Mouse (Mus musculus): ENCODE data around the gene Iqschfp. TPM values are rescaled to one million over a fixed set of nuclear protein-coding genes. Genes with fewer than 3 reads are reported as not detected.

Iqschfp gene
- total RNA-seq, 2 experiments from 2014 or later, result not detected

GRCm38 (mm10) chr3:67961934-67962639, 70.1 kb downstream of the Iqschfp start:
- Histone ChIP-seq H3K27ac (no peak overlapping the region), H3K4me3 (no peak overlapping the region)
- intact Hi-C loops (cut with DNase I), result no loop called here
- TF ChIP-seq CTCF (IDR thresholded peaks at IDR 0.05), result no peak
- no peak for DNase-seq

- no peak for DNase-seq
- no peak for TF ChIP-seq CTCF (IDR thresholded peaks at IDR 0.05)
- Histone ChIP-seq H3K27ac (no peak overlapping the region), H3K4me3 (no peak overlapping the region)
- intact Hi-C loops (cut with DNase I), result no loop called here
Measured at GRCm38 (mm10) chr3:67974340-67974998, 82.4 kb downstream of the Iqschfp start.

GRCm38 (mm10) chr3:67980006-67980405, 88.0 kb downstream of the Iqschfp start:
- DNase-seq, result no peak
- Histone ChIP-seq H3K4me3 (no peak overlapping the region), H3K27ac (no peak overlapping the region)
- no peak for TF ChIP-seq CTCF (IDR thresholded peaks at IDR 0.05)
- intact Hi-C loops (cut with DNase I), result no loop called here

GRCm38 (mm10) chr3:67983329-67983728, 91.3 kb downstream of the Iqschfp start:
- Histone ChIP-seq H3K4me3 (no peak overlapping the region), H3K27ac (no peak overlapping the region)
- intact Hi-C loops (cut with DNase I), result no loop called here
- no peak for DNase-seq
- no peak for TF ChIP-seq CTCF (IDR thresholded peaks at IDR 0.05)

- no peak for TF ChIP-seq CTCF (IDR thresholded peaks at IDR 0.05)
- H3K4me3 ChIP-seq, result no peak overlapping the region
- intact Hi-C loops (cut with DNase I), result no loop called here
- H3K27ac ChIP-seq, result no peak overlapping the region
- DNase-seq, result no peak
Measured at GRCm38 (mm10) chr3:68002415-68002814, 110.4 kb downstream of the Iqschfp start.

DNA sequence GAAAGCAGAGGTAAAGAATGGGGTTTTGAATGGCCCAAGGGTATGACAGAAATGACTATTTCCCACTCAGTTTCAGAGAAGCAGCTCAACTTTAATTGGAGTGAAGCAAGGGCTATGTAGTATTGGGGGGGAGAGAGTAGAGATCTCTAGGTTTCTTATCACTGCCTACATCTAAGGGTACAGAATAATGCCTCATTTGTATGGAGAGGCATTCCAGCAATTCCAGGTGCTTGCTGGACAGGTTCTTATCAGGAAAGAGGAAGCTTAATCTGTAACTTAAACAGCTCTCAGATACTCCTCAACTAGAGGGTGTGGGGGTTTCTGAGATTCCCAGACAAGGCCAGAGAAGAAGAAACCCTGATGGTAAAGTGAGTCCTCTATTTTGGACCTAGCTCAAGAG, 120.3 kb downstream of the Iqschfp start:
- no peak for TF ChIP-seq CTCF (IDR thresholded peaks at IDR 0.05)
- DNase-seq, result no peak
- intact Hi-C loops (cut with DNase I), result no loop called here

GRCm38 (mm10) chr3:68015786-68016185, 123.8 kb downstream of the Iqschfp start:
- TF ChIP-seq CTCF (IDR thresholded peaks at IDR 0.05), result no peak
- intact Hi-C loops (cut with DNase I), result no loop called here
- DNase-seq, result no peak
- H3K4me3 ChIP-seq, result no peak overlapping the region
- H3K27ac ChIP-seq, result no peak overlapping the region

More for the DNA sequence above, 120.3 kb downstream of the Iqschfp start:
- no peak overlapping the region for H3K4me3 ChIP-seq
- no peak overlapping the region for H3K27ac ChIP-seq

GRCm38 (mm10) chr3:68019401-68019800, 127.4 kb downstream of the Iqschfp start:
- no peak for DNase-seq
- intact Hi-C loops (cut with DNase I), result no loop called here
- TF ChIP-seq CTCF (IDR thresholded peaks at IDR 0.05), result no peak
- no peak overlapping the region for H3K4me3 ChIP-seq
- H3K27ac ChIP-seq, result no peak overlapping the region

- Histone ChIP-seq H3K4me3 (no peak overlapping the region), H3K27ac (no peak overlapping the region)
- intact Hi-C loops (cut with DNase I), result no loop called here
- DNase-seq, result no peak
- TF ChIP-seq CTCF (IDR thresholded peaks at IDR 0.05), result no peak
Measured at GRCm38 (mm10) chr3:68036097-68036496, 144.1 kb downstream of the Iqschfp start.

DNA sequence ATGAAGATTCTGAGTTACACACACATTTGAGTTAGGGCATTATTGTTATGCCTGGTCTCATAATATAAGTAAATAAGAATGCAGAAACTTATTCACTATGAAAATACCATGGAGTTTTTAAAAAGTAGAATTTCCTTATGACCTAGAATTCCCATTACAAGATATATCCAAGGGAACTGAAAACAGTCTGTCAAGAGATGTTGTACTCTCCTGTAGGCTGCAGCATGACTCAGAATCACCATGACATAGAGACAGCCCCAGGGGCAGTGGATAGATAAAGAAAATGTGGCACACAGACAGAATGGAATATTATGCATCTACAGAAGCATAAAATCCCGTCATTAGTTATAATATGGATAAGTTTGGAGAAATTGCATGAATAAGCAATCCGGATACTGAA, 150.9 kb downstream of the Iqschfp start:
- no peak for TF ChIP-seq CTCF (IDR thresholded peaks at IDR 0.05)
- intact Hi-C loops (cut with DNase I), result no loop called here
- Histone ChIP-seq H3K4me3 (no peak overlapping the region), H3K27ac (no peak overlapping the region)
- no peak for DNase-seq

GRCm38 (mm10) chr3:68045475-68046416, 153.7 kb downstream of the Iqschfp start:
- no peak for DNase-seq
- intact Hi-C loops (cut with DNase I), result loop anchor here (5.0 kb wide), 1 partner anchor 533 kb away; no protein-coding TSS in a partner anchor
- no peak overlapping the region for H3K27ac ChIP-seq
- peak; percentile 73 for TF ChIP-seq CTCF (IDR thresholded peaks at IDR 0.05)
- H3K4me3 ChIP-seq, result no peak overlapping the region

GRCm38 (mm10) chr3:68053538-68053937, 161.5 kb downstream of the Iqschfp start:
- intact Hi-C loops (cut with DNase I), result no loop called here
- peak; percentile 72 for TF ChIP-seq CTCF (IDR thresholded peaks at IDR 0.05)
- DNase-seq, result no peak
- Histone ChIP-seq H3K4me3 (no peak overlapping the region), H3K27ac (no peak overlapping the region)

GRCm38 (mm10) chr3:68055071-68055470, 163.0 kb downstream of the Iqschfp start:
- no peak for TF ChIP-seq CTCF (IDR thresholded peaks at IDR 0.05)
- Histone ChIP-seq H3K27ac (no peak overlapping the region), H3K4me3 (no peak overlapping the region)
- intact Hi-C loops (cut with DNase I), result loop anchor here (5.0 kb wide), 2 partner anchors 442 to 657 kb away; no protein-coding TSS in a partner anchor
- DNase-seq, result no peak

Data from gastrocnemius, adult 2 months (tissue).